Mouse (Mus musculus): ENCODE measurements around the gene Cnn2. TPM values are rescaled to one million over a fixed set of nuclear protein-coding genes. Genes with fewer than 3 reads are reported as not detected.

The Cnn2 gene
- total RNA-seq, 2 experiments from 2014 or later: 20.1 to 26.3 TPM

DNA sequence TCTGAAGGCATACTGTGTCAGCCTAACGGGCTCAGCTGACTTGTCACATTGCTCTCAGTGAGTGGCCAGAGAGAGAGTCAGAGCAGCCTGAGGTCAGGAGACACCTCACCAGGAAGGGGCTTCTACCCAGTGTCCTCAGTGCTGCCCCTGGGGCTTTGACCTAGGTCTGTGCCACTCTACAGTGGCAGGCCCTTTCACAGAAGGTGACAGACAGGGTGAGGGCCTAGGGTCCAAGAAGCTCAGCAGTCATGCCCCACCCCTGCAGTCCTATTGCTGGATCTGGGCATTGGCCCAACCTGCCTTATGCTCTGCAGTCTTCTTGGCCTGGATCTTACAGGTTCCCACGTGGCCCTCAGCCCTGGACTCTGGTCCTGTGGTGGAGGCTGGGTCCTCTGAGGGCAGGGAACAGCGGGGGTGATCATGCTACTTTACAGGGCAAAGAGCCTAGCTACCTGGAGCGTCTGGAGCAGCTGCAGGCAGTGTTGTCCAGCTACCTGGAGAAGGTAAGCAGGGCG lies 21.4 kb upstream of the Cnn2 start:
- ATAC-seq (replicated peaks; ENCODE audit: low FRiP score, poor library complexity, severe bottlenecking): no peak

DNA sequence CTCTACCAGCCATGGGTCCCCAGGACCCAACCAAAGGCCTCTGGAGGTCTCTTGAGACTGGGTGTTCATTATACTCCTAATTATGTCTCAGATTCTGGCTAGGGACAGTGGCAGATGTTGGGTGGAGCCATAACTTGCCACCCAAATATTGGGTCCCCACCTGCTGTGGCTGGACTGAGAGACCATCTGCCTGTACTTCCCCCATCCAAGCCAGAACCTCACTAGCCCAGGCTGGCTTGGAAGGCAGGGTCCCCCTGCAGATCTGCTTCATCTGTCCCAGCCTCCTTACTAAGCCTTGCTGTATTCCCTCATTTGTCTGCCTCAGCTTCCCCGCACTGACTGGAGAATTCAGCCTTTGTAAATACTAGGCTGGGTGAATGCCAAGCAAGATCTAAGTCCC lies 20.2 kb upstream of the Cnn2 start:
- no peak for ATAC-seq (replicated peaks; ENCODE audit: low FRiP score, poor library complexity, severe bottlenecking)

DNA sequence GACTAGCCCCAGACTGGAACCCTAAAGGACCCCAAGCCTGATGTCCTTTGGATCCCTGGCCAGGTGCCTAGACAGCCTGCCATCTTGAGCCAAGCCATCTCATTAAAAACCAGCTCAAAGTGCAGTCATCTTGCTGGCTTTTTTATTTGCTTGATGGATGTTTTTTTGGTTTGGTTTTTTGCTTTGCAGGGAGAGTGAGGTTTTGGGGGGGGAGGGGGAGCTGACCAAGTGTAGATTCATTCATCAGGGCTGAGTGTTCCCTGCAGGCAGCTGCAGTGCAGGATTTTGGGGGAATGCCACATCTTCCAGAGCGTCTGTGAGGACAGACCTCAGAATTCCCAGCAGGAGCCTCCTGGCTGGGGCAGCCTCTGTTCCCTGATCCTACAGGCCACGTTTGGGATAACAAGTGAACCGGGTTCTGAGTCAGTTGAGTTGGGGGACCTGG lies 19.2 kb upstream of the Cnn2 start:
- no peak for ATAC-seq (replicated peaks; ENCODE audit: low FRiP score, poor library complexity, severe bottlenecking)

DNA sequence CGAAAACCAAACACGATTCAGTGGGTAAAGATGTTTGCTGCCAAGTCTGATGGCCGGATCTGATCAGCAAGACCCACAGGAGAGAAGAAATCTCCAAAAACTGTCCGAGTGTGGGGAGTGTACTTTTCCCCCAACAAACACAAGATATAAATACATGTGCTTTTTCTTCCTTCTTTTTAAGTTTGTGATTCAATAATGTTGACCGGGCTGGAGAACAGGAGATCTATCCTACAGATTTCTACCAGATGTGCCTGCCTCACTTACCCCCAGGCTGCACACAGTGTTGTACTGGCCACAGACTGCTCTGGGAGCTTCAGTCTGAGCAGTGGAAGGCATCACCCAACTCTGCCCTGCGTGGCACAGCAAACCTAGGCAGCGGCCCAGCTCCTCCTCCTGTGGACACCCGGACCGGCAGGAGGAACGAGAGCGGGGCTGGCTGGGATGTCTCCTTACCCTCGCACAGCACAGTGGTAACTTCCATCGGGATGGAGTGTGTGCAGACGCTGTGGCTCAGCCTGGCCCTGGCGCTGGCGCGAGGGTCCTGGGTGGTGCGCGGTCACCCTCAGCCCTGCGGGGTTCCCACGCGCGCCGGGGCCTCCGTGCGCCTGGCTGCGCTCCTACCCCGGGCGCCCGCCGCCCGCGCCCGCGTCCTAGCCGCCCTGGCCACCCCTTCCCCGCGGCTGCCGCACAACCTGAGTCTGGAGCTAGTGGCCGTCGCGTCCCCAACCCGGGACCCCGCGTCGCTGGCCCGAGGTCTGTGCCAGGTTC lies 17.8 kb upstream of the Cnn2 start, which contains the start of gene Grin3b:
Gene Grin3b, plus strand, starts transcription at position 301 of the 768 bp plus-strand sequence.
- no peak for ATAC-seq (replicated peaks; ENCODE audit: low FRiP score, poor library complexity, severe bottlenecking)

DNA sequence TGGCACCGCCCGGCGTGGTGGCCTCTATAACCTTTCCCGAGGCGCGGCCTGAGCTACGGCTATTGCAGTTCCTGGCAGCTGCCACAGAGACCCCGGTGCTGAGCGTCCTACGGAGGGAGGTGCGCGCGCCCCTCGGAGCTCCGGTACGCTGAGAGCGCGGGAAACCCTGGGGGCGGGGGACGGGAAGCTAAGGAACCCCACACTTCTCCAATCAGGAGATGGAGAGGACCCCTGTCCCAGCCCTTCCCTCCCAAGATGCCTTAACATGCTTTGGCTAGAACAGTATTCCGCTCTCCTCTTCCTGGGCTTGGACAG lies 17.2 kb upstream of the Cnn2 start:
- no peak for ATAC-seq (replicated peaks; ENCODE audit: low FRiP score, poor library complexity, severe bottlenecking)

DNA sequence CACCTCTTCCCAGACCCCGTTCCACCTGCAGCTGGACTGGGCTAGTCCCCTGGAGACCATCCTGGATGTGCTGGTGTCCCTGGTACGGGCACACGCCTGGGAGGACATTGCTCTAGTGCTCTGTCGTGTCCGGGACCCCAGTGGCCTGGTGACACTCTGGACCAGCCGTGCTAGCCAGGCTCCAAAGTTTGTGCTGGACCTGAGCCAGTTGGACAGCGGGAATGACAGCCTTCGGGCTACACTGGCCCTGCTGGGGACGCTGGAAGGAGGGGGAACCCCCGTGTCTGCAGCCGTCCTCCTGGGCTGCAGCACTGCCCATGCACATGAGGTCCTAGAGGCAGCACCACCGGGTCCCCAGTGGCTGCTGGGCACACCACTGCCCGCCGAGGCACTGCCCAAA lies 15.6 kb upstream of the Cnn2 start:
- ATAC-seq (replicated peaks; ENCODE audit: low FRiP score, poor library complexity, severe bottlenecking): no peak

DNA sequence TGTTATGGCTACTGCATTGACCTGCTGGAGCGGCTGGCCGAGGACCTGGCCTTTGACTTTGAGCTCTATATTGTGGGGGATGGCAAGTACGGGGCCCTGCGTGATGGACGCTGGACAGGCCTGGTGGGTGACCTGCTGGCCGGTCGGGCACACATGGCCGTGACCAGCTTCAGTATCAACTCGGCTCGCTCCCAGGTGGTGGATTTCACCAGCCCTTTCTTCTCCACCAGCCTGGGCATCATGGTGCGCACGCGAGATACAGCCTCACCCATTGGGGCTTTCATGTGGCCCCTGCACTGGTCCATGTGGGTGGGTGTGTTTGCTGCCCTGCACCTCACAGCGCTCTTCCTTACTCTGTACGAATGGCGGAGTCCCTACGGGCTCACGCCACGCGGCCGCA lies 14.3 kb upstream of the Cnn2 start:
- ATAC-seq (replicated peaks; ENCODE audit: low FRiP score, poor library complexity, severe bottlenecking): no peak

DNA sequence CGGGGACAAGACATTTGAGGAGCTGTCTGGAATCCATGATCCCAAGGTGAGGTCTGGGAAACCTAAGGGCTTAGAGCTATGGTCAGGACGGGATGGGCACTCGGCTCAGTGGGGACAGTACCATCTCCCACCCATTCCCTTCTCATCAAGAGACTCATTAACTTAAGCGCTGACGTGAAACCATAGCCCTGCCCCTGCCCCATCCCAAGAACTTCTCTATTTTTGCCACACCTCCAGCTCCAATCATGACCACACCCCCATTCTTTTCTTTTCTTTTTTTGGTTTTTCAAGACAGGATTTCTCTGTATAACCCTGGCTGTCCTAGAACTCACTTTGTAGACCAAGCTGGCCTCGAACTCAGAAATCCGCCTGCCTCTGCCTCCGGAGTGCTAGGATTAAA lies 13.7 kb upstream of the Cnn2 start:
- ATAC-seq (replicated peaks; ENCODE audit: low FRiP score, poor library complexity, severe bottlenecking): no peak

DNA sequence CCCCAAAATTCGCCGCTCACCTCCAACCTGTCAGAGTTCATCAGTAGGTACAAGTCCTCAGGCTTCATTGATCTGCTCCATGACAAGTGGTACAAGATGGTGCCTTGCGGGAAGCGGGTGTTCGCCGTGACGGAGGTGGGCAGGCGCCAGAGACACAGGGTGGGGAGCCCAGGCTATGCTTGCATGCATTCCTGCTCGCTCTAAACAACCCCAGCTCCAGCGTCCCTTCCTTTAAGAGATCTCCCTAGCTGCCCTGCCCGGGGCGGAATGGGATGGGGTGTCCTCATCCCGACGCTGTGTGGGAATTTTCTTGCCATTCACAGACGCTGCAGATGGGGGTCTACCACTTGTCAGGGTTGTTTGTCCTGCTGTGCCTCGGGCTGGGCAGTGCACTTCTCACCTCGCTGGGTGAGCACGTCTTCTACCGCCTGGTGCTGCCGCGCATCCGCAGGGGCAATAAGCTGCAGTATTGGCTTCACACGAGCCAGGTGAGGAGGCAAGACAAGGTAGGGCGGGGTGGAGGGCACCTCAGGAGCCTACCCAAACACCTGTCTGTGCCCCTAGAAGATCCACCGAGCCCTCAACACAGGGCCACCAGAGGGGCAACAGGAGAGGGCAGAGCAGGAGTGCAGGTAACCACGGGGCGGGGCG lies 12.2 kb upstream of the Cnn2 start:
- ATAC-seq (replicated peaks; ENCODE audit: low FRiP score, poor library complexity, severe bottlenecking): no peak

DNA sequence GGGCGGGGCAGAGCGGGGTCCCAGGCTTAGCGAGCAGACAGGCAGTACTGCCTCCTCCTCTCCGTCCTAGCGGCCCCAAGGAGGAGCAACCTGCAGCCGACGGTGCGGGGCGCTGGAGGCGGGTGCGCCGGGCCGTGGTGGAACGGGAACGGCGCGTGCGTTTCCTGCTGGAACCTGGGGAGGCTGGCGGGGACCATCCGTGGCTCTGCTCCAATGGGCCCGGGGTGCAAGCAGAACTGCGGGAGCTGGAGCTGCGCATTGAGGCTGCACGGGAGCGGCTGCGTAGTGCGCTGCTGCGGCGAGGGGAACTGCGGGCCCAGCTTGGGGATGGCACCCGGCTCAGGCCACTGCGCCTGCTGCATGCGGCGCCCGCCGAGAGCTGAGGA lies 11.7 kb upstream of the Cnn2 start:
- ATAC-seq (replicated peaks; ENCODE audit: low FRiP score, poor library complexity, severe bottlenecking): no peak

DNA sequence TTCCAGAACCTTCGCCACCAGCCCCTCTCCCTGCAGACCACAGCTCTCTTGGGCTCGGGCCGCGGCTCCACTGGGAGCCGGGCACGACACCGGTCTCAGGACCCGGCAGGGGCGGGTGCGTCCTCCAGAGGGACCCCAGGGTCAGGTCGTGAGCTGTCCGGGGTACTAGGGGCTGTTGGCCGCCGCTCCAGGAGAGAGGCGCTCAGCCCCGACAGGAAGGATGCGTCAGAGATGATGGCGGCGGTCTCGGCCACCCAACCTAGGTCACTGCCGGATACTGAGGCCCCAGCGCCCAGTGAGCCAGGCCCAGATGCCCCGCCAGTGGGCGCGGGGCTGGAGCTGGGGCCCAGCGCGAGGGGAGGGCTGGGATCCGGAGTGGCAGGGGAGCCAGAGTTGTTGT lies 11.1 kb upstream of the Cnn2 start:
- ATAC-seq (replicated peaks; ENCODE audit: low FRiP score, poor library complexity, severe bottlenecking): no peak

DNA sequence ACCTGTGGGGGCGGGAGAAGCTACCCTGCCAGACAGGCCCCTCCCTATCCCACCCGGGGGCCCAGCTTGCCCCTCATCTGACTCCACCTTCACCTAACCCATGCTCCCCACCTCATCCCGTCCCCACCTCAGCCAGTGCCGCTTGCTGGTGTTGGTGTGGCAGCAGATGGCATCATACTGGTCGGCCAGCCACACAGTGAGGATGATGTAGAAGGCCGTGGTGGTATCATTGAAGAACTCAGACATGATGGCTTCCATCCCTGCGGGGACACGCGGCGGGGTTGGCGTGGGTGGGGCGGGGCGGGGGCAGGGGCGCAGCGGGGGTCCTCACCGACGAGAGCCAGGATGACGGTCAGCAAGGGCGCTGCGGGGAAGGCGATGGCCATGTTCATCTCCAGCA lies 10.3 kb upstream of the Cnn2 start:
- ATAC-seq (replicated peaks; ENCODE audit: low FRiP score, poor library complexity, severe bottlenecking): no peak

DNA sequence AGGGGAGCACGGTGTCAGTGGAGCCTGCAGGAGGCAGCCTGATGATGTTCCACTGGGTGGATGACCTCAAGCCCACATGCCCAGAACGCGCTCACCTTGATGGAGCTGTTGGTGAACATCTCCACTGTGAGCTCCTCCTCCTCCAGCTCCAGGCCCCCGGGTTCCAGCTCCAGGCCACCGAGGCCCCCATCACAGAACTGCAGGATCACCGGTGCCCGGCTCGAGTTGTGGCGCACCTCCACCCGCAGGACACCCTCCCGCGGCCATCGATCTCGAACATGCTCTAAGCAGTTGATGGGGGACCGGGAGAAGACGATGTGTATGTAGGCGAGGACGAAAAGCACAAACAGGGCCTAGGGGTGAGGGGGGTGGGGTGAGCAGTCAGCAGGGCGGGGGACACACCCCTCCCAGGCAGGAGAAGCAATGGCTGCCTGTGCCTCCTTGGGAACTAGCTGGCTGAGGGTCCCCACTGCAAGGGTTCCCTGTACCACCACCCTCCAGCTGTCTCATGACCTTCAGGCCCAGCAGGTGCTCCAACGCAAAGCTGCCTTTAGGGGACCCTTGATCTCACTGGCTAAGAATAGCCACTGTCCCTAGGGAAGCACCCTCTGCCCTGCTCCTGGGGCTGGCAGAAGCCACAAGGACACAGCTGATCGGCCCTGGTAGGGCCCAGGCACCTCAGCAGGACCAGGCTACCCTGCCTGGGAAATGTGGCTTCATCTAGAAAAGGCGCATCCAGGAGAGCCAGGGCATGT lies 8.8 kb upstream of the Cnn2 start:
- ATAC-seq (replicated peaks; ENCODE audit: low FRiP score, poor library complexity, severe bottlenecking): no peak

DNA sequence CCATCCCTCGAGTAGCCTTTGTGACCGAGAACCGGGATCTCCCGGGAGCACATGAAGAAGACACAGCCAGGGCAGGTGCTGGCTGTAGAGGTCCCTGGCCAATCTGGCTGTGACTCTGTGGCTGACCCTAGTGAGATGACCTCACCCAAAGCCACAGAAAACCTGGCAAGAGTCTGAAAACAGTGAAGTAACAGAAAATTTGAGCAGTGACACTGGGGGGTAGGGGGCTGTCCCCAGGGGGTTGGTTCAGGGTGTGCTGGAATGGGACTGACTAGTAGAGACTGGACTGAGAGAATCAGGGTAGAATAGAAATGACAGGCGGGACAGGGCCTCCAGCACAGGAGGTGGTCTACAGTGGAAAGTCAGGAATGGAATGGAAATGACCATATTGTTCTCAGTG lies 5.2 kb upstream of the Cnn2 start:
- no peak for ATAC-seq (replicated peaks; ENCODE audit: low FRiP score, poor library complexity, severe bottlenecking)

DNA sequence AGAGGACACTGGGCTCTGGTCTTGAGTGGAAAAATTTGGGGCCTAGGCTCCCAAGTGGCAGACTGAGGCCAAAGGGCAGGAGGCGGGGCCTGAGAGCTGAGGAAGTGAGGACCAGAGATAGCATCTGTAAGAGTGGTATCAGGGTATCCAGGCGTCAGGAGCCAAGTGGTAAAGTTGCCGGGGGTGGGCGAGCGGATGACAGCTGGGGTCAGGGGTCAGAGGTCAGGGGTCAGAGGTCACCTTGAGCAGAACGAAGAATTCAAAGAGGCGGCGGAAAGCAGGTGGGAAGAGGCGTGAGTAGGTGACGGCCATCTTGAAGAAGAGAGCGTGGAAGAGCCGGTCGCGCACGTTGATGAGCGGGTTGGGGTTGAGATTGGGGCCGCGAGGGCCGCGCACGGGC lies 4.7 kb upstream of the Cnn2 start:
- no peak for ATAC-seq (replicated peaks; ENCODE audit: low FRiP score, poor library complexity, severe bottlenecking)

DNA sequence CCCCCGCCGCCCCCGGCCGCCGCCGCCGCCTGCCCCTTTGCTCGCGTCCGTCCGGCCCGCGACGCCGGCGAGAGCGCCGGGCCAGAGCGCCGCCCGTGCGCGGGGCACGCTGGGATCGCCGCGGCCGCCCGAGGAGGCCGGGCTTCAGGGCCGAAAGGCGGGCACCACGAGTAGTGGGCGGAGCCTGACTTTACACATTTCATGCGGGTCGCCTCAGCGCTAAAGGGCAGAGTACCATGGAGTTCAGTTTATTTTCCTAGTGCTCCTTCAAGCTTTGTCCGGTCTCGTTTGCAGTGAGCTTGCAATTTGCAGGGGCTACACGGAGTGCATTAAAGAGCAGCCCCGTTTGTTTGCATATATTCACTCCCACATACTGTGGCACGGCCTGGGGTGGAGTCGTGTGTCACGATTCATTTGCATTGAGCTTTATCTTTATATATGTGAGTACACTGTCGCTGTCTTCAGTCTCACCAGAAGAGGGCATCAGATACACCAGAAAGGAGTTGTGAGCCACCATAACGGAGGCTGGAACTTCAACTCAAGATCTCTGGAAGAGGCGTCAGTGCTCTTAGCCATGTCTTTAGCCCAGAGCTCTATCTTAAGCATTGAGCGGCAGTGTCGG lies 4.1 kb upstream of the Cnn2 start, which contains the start of gene Tmem259:
Gene Tmem259, minus strand, starts transcription at position 136 of the 622 bp plus-strand sequence.
- ATAC-seq (replicated peaks; ENCODE audit: low FRiP score, poor library complexity, severe bottlenecking): peak; percentile 50

DNA sequence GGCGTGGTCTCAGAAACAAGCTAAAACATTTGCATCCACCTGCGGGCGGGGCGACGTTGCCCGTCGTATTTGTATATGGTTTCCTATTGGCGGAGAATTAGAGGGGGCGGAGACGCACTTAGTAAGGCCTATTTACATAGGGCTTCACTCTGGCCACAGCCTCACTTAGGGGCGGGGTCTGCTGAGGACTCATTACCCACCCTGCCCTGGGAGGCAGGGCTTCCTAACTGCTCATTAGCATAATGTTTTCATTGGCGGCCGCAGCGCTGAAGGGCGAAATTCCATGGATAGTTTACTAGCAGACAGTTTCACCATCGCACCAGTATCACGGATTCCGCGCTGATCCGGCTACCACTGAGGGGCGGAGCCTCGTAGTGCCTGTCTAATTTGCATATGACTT lies 3.5 kb upstream of the Cnn2 start:
- ATAC-seq (replicated peaks; ENCODE audit: low FRiP score, poor library complexity, severe bottlenecking): peak; percentile 70

DNA sequence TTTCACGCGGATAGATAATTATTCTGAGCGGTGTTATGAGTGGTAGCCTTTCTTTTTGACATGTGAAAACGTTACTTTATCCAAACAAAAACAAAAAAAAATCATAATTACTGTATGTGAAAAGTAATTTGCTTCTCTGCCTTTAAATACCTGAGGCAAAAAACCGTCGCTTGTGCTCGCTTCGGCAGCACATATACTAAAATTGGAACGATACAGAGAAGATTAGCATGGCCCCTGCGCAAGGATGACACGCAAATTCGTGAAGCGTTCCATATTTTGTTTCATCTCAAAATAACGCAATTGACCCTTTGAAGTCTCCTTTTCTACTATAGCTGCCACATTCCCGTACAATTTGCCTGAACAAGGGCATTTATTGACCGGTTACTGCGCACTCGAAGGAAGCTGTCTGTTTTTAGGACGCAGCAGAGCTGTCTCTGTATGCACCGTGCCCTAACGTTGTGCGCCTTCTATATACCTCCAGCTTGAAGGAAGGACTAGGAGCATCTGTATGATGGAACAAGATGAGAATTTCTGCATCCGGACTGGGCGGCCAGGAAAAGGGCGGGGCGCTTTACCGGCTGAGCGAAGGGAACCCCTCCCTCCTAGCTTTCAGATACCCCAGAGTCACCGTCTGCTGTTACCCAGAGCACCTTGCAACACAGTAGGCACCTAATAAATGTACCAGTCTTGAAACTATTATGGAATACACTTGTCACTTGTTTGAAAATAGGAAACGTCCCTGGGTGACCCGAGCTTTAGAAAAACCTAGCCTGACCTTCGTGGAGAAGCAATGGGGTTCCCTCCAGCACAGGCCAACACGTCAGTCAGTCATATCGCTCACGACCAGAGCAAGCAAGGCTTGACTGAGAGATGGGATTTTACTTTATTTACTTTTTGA lies 2.8 kb upstream of the Cnn2 start:
- peak; percentile 53 for ATAC-seq (replicated peaks; ENCODE audit: low FRiP score, poor library complexity, severe bottlenecking)

DNA sequence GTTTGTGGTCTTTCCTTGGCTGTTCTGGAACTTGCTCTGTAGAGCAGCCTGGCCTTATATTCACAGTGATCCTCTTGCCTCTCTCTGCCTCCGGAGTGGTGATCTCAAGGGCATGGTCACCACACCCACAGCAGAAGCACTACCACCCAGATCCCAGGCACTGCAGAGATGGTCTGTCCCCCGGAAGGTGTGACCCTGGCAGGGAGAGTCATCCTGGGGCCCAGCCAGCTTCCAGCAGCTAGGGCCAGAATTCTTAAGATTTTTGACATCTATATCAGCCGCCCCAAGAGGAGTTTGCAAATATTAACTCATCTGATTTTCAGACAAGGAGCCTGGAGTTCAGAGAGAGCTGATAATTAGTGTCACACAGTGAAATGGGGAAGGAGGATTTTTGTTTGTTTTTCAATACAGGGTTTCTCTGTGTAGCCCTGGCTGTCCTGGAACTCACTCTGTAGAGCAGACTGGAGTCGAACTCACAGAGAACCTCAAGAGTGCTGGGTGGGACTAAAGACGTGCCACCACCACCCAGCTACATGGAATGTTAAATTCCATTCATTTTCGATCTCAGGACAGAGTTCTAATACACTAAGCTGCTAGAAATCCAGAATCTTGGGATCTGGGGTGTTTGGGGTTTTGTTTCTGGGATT lies 2.0 kb upstream of the Cnn2 start:
- ATAC-seq (replicated peaks; ENCODE audit: low FRiP score, poor library complexity, severe bottlenecking): peak; percentile 52

Data from erythroid progenitor cell, adult 5-6 weeks (primary cell).